Mouse (Mus musculus): ENCODE results near the gene Pak1.

- no peak for TF ChIP-seq POLR2A (IDR thresholded peaks at IDR 0.05; ENCODE audit: borderline replicate concordance, insufficient read depth, low read length)
- TF ChIP-seq CTCF (IDR thresholded peaks at IDR 0.05; ENCODE audit: borderline replicate concordance, insufficient read depth, low read depth, low read length) = no peak
Measured at GRCm38 (mm10) chr7:97792324-97792723, 4.0 kb downstream of the Pak1 start.

Data from cerebellum, adult 2 months (tissue).